Mouse (Mus musculus): ENCODE measurements around the gene Adamts7. TPM values are rescaled to one million over a fixed set of nuclear protein-coding genes. Genes with fewer than 3 reads are reported as not detected.

The Adamts7 gene
- polyA plus RNA-seq (2016; fragmentation: Nextera tagmentation; extraction: Ambion mirVana), result 19.0 and 19.1 TPM in 2 replicates

DNA sequence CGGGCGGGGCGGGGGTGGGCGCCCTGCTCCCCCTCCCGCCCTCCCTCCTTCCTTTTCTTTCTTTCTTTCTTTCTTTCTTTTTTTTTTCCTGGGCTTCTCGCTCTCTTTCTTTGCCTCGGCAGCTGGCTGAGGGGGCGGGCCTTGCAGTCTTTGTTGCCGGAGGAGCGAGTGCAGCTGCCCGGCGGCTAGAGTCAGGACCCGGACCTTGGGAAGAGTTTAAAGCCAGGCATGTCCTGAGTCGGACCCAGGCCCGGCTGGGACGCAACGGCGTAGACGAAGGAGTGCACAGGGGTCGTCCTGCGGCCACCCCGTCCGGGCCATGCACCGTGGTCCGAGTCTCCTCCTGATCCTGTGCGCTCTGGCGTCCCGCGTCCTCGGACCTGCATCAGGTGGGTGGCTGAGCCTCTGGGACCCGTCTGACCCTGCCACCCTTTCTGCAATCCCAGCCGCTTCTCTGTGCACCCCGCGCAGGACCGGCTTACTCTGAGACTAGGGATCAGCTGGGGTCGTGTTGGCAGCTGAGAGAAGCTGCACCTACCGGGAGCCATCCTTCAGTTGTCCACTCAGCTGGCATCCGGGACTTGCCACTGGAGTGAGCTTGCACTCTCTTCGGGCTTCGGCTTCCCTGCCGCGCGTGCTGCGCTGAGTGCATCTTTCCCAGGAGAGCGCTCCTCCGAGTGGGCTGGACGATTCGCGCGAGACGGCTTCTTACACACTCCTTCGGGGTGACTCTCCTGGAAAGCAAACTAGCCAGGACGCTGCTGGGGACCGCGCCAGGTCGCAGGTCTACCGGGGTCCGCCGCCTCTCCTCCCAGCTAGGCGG, at the start of gene Adamts7:
Gene Adamts7, plus strand, starts transcription at position 144 of the 823 bp plus-strand sequence.
- Histone ChIP-seq H3K9ac (peak within 1 kb of the TSS; percentile 81), H3K9me3 (no peaks in the 10 kb centered on the region), H3K36me3 (no peaks in the 10 kb centered on the region), H3K4me1 (peaks cover 16% of the 10 kb centered on the region), H3K27ac (peak within 1 kb of the TSS; percentile 53; the same call in 1 of the 2 replicates), H3K27me3 (replicated peaks) (no peaks in the 10 kb centered on the region), H3K4me3 (peak within 1 kb of the TSS; percentile 76), H3K4me2 (replicated peaks) (peak within 1 kb of the TSS; percentile 89)
- peak; percentile 79 for ATAC-seq (ENCODE audit: low FRiP score, low read depth)
- WGBS, result under 1% methylated on average over 60 of the region's 60 CpGs

DNA sequence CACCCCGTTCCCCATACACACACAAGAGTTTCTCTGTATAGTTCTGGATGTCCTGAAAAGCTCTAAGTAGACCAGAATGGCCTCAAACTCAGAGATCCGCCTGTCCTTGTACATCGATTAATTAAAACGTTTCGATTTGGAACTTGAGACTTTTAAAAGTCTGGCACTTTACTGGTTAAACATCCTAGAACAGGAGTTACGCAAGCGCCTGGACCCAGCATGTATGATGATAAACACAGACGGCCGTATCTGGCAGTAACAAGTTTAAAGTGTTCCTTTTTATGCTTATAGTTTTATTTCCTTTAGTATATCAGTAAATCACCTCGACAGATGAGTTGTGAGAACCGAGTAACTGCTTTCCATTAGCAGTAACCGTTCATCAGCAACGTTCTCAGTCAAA, 49.7 kb upstream of the Adamts7 start:
- H3K4me3 ChIP-seq, result peak overlapping the region; percentile 77
- WGBS, result 3% methylated on average over 13 of the region's 13 CpGs
- ATAC-seq (ENCODE audit: low FRiP score, low read depth), result no peak
- peak overlapping the region; percentile 90 for H3K9ac ChIP-seq
- no peak overlapping the region for H3K27ac ChIP-seq
- H3K36me3 ChIP-seq, result peaks cover 11% of the 10 kb centered on the region; the same call in 1 of the 2 replicates
- peaks cover 26% of the 10 kb centered on the region for H3K4me1 ChIP-seq
- H3K27me3 ChIP-seq (replicated peaks), result no peaks in the 10 kb centered on the region
- H3K9me3 ChIP-seq, result no peaks in the 10 kb centered on the region
- peak overlapping the region; percentile 67 for H3K4me2 ChIP-seq (replicated peaks)

DNA sequence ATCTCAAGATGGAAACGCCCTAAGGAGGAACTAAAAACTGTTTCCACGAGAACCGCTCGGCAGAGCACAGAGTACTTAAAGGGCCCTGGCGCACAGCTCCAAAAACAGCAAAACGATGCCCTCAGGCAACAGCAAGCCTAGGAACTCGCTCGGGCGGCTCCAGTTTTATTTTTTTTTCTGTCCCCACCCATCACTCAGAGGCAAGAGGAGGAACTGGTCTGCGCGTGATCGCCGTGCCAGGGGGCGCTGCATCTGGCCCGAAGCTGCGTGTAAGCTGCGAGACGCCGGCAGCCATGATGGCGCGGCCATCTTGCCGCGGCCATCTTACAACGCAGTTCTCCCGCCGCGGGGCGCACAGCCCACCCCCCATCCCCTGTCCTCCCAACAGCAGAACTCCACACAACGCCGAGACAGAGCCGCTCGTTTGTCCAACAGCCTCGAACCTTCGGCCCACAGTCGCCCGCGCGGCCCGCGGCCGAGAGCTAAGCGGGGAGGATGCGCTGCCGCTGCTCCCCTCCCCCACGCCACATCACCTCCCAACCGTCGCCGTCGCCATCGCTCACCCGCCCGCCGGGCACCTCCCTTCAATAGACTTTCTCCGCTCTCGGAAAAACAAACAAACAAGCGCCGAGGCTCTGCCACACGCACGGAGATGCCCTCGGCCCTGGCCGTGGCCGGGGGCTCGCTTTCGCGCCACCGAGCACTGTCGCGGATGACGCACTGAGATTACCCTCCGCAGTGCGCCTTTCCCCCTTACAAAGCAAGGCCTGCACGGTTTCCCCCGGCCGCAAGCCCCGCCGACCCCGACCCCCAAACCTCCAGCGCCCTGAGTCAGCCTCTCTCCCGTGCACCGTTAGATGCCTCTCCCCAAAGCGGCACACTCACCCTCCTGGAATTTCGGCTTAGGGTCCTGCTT, 49.0 kb upstream of the Adamts7 start:
- peak; percentile 70 for ATAC-seq (ENCODE audit: low FRiP score, low read depth)
- H3K4me2 ChIP-seq (replicated peaks), result peak overlapping the region; percentile 67
- under 1% methylated on average over 81 of the region's 82 CpGs for WGBS
- peak overlapping the region; percentile 90 for H3K9ac ChIP-seq
- H3K4me3 ChIP-seq, result peak overlapping the region; percentile 77
- peaks cover 5% of the 10 kb centered on the region; the same call in 1 of the 2 replicates for H3K36me3 ChIP-seq
- H3K9me3 ChIP-seq, result no peaks in the 10 kb centered on the region
- H3K4me1 ChIP-seq, result peaks cover 23% of the 10 kb centered on the region
- no peaks in the 10 kb centered on the region for H3K27me3 ChIP-seq (replicated peaks)
- H3K27ac ChIP-seq, result peak overlapping the region; percentile 94

DNA sequence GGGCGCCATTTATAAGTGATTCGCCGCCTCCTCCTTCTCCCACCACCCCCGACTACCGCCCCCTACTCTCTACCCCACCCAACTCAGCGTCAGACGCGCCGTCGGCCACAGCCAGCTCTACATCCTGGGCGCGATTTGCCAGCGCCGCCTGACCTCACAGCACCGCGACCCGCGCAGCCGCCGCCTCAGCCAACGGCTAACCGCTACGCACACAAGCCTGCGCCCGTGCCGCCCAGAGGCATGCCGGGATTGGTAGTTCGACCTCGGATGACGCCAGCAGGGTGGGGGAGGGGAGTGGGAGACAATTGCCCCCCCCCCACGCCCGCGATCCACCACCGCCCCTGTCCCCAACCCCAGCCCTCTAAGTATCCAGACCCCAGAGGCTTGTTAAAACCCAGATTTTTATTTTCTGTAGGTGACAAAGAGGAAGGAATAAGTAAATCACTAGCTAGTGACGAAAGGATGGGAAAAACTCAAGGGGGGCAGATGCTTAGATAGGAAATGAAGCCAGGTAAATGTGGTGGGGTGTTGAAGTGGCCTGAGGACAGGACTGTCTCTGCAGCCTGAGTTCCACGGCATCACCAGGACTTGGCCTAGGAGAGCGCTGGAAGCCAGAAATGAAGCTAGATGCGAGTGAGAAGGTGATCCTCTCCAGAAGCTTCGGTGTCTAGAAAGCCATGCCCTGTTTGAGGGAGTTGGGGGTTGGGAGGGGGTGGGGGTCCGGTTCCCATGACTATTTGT, 48.1 kb upstream of the Adamts7 start, which contains the start of gene Morf4l1:
Gene Morf4l1, minus strand, starts transcription at position 208 of the 741 bp plus-strand sequence.
- H3K27me3 ChIP-seq (replicated peaks), result no peaks in the 10 kb centered on the region
- peak within 1 kb of the TSS; percentile 94 for H3K27ac ChIP-seq
- ATAC-seq (ENCODE audit: low FRiP score, low read depth), result peak; percentile 99
- H3K4me2 ChIP-seq (replicated peaks), result peak within 1 kb of the TSS; percentile 67
- H3K36me3 ChIP-seq, result no peaks in the 10 kb centered on the region
- H3K4me3 ChIP-seq, result peak within 1 kb of the TSS; percentile 77
- peak within 1 kb of the TSS; percentile 90 for H3K9ac ChIP-seq
- H3K9me3 ChIP-seq, result no peaks in the 10 kb centered on the region
- 2% methylated on average over 40 of the region's 40 CpGs for WGBS
- peaks cover 23% of the 10 kb centered on the region for H3K4me1 ChIP-seq

DNA sequence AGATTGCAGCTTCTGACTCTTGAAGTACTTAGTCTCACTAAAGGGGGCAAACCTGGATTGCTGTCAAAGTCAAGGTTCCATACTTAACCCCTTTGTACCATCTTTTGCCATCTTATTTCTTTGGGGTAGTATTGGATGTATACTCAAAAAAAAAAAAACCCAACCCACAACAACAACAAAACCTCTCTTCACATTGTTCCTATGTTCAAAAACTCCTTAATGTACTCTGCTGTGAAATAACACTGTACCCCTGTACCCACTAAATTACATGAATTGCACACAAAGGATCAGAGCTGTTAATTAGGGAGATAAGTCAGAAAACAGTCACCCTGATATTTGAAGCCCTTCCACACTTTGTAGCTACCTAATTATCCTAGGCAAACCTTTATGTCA, 47.6 kb upstream of the Adamts7 start:
- no peak for ATAC-seq (ENCODE audit: low FRiP score, low read depth)
- Histone ChIP-seq H3K36me3 (no peaks in the 10 kb centered on the region), H3K4me2 (replicated peaks) (peak overlapping the region; percentile 65), H3K4me3 (no peak overlapping the region), H3K27ac (no peak overlapping the region), H3K9ac (peak overlapping the region; percentile 57; the same call in 1 of the 2 replicates), H3K9me3 (no peaks in the 10 kb centered on the region), H3K27me3 (replicated peaks) (no peaks in the 10 kb centered on the region), H3K4me1 (peaks cover 23% of the 10 kb centered on the region)

DNA sequence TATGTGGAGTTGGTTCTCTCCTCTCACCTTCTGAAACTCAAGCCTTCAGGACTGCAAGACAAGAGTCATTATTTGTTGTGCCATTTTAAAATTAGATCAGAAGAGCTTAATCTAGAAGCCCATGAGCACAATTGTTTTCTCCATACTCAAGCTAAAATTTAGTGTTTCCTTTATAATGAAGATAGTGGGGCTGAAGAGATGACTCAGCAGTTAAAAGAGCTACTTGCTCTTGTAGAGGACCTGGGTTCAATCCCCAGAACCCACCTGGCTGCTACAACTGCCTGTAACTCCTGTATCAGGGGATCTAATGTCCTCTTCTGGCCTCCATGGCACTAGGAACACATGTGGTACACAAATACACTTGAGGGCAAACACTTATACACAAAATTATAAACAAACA, 45.6 kb upstream of the Adamts7 start:
- H3K36me3 ChIP-seq, result no peaks in the 10 kb centered on the region
- peaks cover 11% of the 10 kb centered on the region for H3K4me1 ChIP-seq
- H3K27ac ChIP-seq, result no peak overlapping the region
- H3K9me3 ChIP-seq, result no peaks in the 10 kb centered on the region
- no peak for ATAC-seq (ENCODE audit: low FRiP score, low read depth)
- H3K27me3 ChIP-seq (replicated peaks), result no peaks in the 10 kb centered on the region
- no peak overlapping the region for H3K4me3 ChIP-seq
- no peak overlapping the region for H3K9ac ChIP-seq
- no peak overlapping the region for H3K4me2 ChIP-seq (replicated peaks)

DNA sequence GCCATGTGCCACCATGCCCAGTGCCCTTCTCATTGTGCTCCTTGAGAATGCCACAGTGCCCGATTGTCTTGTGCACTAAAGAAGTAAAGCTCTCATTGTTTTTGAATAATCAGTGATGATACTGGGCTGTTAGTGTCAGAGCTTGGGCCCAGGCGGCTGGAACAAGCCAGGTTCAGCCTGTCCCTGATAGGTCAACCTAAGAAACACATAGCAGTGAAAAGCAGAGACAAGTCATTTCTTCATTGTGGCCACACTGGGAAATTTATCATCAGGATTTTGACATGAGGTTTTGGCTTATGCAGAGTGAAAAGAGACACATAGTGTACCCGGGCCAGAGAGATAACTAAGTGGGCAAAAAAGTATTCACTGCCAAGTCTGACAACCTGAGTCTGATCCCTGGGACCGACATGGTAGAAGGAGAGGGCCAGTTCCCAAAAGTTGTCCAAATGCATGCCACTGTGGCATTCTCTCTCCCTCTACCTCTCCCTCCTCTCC, 40.6 kb upstream of the Adamts7 start:
- no peaks in the 10 kb centered on the region for H3K9me3 ChIP-seq
- no peak for ATAC-seq (ENCODE audit: low FRiP score, low read depth)
- WGBS, result 63% methylated on average over 4 of the region's 4 CpGs

DNA sequence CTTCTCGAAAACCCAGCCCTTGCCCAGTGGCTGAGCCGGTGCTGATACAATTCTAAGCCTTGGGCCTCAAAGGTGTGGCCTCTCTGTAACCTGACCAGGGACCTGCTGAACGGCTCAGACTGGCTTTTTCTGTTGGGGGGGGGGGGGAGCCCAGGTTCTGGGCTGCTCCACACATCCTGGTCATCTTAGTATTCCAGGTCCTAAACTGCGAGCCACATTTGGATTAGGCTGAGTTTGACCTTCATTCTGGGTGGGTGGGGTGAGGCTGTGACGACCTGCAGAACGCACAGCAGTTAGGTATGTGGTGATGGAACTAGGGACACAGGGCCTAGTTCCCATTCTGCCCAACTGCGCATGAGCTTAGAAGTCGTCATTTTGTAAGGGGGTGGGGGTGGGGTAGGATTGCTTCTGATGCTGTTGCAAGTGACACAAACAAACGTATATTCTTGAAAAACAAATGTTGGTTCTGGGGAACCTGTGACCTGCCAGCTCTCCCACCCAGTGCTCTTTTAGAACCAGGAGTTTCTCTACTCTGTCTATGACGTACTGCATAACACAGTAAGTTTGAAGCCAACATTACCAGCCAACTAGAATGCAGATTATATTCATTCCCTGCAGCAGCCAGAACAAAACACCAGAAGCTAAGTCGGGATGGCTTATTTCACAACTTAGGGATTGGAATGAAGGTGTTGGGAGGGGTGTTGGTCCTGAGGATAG, 38.6 kb upstream of the Adamts7 start:
- H3K27ac ChIP-seq, result no peak overlapping the region
- no peaks in the 10 kb centered on the region for H3K9me3 ChIP-seq
- peak; percentile 29; the same call in 1 of the 2 replicates for ATAC-seq (ENCODE audit: low FRiP score, low read depth)
- no peaks in the 10 kb centered on the region for H3K36me3 ChIP-seq
- no peak overlapping the region for H3K9ac ChIP-seq
- H3K27me3 ChIP-seq (replicated peaks), result no peaks in the 10 kb centered on the region
- 36% methylated on average over 11 of the region's 11 CpGs for WGBS
- H3K4me1 ChIP-seq, result no peaks in the 10 kb centered on the region
- no peak overlapping the region for H3K4me3 ChIP-seq
- no peak overlapping the region; the same call in 1 of the 2 replicates for H3K4me2 ChIP-seq (replicated peaks)

More for the DNA sequence above, 40.6 kb upstream of the Adamts7 start:
- H3K27me3 ChIP-seq (replicated peaks), result no peaks in the 10 kb centered on the region
- no peak overlapping the region for H3K4me3 ChIP-seq
- H3K27ac ChIP-seq, result no peak overlapping the region
- H3K36me3 ChIP-seq, result no peaks in the 10 kb centered on the region
- H3K4me2 ChIP-seq (replicated peaks), result no peak overlapping the region
- no peaks in the 10 kb centered on the region for H3K4me1 ChIP-seq
- H3K9ac ChIP-seq, result no peak overlapping the region

DNA sequence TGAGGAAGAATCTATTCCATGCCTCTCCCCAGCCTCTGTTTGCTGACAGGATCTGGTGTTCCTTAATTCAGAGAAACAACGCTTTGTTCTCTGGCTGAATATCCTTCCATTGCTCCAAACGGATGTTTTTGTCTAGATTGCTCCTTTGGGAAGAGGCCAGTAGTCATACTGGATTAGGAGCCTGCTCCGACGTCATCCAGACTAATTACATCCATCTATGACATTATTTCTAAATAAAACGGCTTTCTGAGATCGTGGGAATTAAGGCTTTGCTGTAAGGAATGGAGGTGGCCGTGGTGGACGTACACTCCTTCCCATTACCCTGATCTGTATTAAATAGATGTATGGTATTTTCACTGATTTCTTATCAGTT, 38.0 kb upstream of the Adamts7 start:
- Histone ChIP-seq H3K4me2 (replicated peaks) (no peak overlapping the region; the same call in 1 of the 2 replicates), H3K4me1 (no peaks in the 10 kb centered on the region), H3K27me3 (replicated peaks) (no peaks in the 10 kb centered on the region), H3K36me3 (no peaks in the 10 kb centered on the region), H3K27ac (no peak overlapping the region), H3K4me3 (no peak overlapping the region), H3K9me3 (no peaks in the 10 kb centered on the region), H3K9ac (no peak overlapping the region)
- ATAC-seq (ENCODE audit: low FRiP score, low read depth), result peak; percentile 42; the same call in 1 of the 2 replicates
- 42% methylated on average over 8 of the region's 8 CpGs for WGBS

DNA sequence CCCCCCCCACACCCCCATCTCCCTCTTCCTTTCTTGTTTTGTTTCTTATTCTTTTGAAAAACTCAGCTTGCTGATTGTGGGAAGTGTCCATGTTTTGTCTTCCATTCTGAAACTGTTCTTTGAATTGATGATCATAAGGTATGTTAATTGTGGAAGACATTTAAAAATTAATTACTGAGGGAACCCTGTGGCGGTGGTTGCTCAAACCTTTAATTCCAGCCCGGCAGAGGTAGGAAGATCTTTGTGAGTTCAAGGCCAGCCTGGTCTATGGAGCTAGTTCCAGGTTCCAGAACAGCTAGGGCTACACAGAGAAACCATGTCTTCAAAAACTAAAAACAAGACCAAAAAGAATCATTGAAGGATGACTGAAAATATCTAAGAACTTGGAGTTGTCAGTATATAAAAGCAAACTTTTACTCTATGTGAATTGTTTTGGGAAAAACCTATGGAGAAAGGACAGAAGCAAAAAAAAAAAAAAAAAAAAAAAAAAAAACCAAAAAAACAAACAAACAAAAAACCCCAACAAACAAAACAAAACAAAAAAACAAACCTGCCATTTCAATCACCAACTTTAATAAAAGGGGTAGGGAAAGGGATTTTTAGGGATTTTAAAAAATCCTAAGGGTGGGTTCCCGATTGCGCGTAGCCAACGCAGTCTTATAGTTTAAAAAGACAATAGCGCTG, 37.3 kb upstream of the Adamts7 start:
- no peak for ATAC-seq (ENCODE audit: low FRiP score, low read depth)
- H3K4me1 ChIP-seq, result no peaks in the 10 kb centered on the region
- peak overlapping the region; percentile 49 for H3K4me2 ChIP-seq (replicated peaks)
- no peak overlapping the region for H3K4me3 ChIP-seq
- no peak overlapping the region for H3K27ac ChIP-seq
- no peaks in the 10 kb centered on the region for H3K27me3 ChIP-seq (replicated peaks)
- no peaks in the 10 kb centered on the region for H3K36me3 ChIP-seq
- H3K9me3 ChIP-seq, result no peaks in the 10 kb centered on the region
- 23% methylated on average over 7 of the region's 7 CpGs for WGBS
- H3K9ac ChIP-seq, result no peak overlapping the region
